Mouse (Mus musculus): ENCODE measurements at regions not wholly inside any gene's neighbourhood (a gene's known extent, or its start where the extent isn't known, plus 50 kb on each side); places are given as distances from the start of the nearest gene placed in this dataset.

- TF ChIP-seq CTCF (IDR thresholded peaks at IDR 0.05; ENCODE audit: extremely low read depth, insufficient read depth, low read length) (no peak), POLR2A (IDR thresholded peaks at IDR 0.05; ENCODE audit: extremely low read depth, insufficient read depth, low read length) (no peak)
Measured at GRCm38 (mm10) chr13:84625927-84626326, 403.8 kb downstream of the Tmem161b start.
